Mouse (Mus musculus) intestine, embryonic 15.5 days (tissue): ENCODE measurements at regions not wholly inside any gene's neighbourhood (a gene's known extent, or its start where the extent isn't known, plus 50 kb on each side); places are given as distances from the start of the nearest gene placed in this dataset.

Experiments used
- ATAC-seq: fragments of 200-750 bp; cut with Nextera tagmentation; 2 replicates; pipeline ENCODE4 v1.8.0; 2017; ENCODE audit warnings: moderate TSS enrichment, moderate library complexity
- H3K27ac ChIP-seq: fragments of 300-500 bp; sonication (generic); 2 replicates; pipeline ENCODE4 v1.5.1; 2015; ENCODE audit warnings: mild to moderate bottlenecking, inconsistent platforms
- H3K27me3 ChIP-seq: fragments of 300-500 bp; sonication (generic); replicated peaks from 2 replicates; pipeline ENCODE4 v1.6.1; 2015; ENCODE audit warnings: inconsistent platforms
- H3K36me3 ChIP-seq: fragments of 300-500 bp; sonication (generic); 2 replicates; pipeline ENCODE4 v1.6.1; 2015; ENCODE audit warnings: inconsistent platforms
- H3K4me1 ChIP-seq: fragments of 300-500 bp; sonication (generic); replicated peaks from 2 replicates; pipeline ENCODE4 v1.6.1; 2015; ENCODE audit warnings: inconsistent platforms
- H3K4me2 ChIP-seq: fragments of 300-500 bp; sonication (generic); replicated peaks from 2 replicates; pipeline ENCODE4 v1.6.1; 2015; ENCODE audit warnings: mild to moderate bottlenecking, inconsistent platforms
- H3K4me3 ChIP-seq: fragments of 300-500 bp; sonication (generic); replicated peaks from 2 replicates; pipeline ENCODE4 v1.5.1; 2015; ENCODE audit warnings: inconsistent platforms
- H3K9ac ChIP-seq: fragments of 300-500 bp; sonication (generic); 2 replicates; pipeline ENCODE4 v1.6.1; 2015; ENCODE audit warnings: inconsistent platforms
- H3K9me3 ChIP-seq: fragments of 300-500 bp; sonication (generic); 2 replicates; pipeline ENCODE4 v1.6.1; 2016; ENCODE audit warnings: inconsistent platforms
- WGBS: fragments of 180-500 bp; shearing (Covaris S2); methylation state at CpG from one replicate; pipeline ENCODE4 v1.1.7; 2015; 5-methylcytosine and 5-hydroxymethylcytosine counted together

GRCm38 (mm10) chr5:102306309-102306708 is 174.9 kb upstream of the Arhgap24 start:
- H3K4me1 ChIP-seq, result no peaks in the 10 kb centered on the region
- H3K36me3 ChIP-seq, result no peaks in the 10 kb centered on the region
- no peak overlapping the region for H3K4me2 ChIP-seq
- no peak overlapping the region for H3K9ac ChIP-seq
- H3K9me3 ChIP-seq, result no peaks in the 10 kb centered on the region
- no peak overlapping the region for H3K4me3 ChIP-seq
- no peaks in the 10 kb centered on the region for H3K27me3 ChIP-seq
- ATAC-seq, result no peak
- H3K27ac ChIP-seq, result no peak overlapping the region

GRCm38 (mm10) chr5:102306718-102307117 is 174.5 kb upstream of the Arhgap24 start:
- no peaks in the 10 kb centered on the region for H3K9me3 ChIP-seq
- WGBS, result 83% methylated on average over 3 of the region's 3 CpGs
- no peak for ATAC-seq

GRCm38 (mm10) chr5:102311570-102311969 is 169.6 kb upstream of the Arhgap24 start:
- Histone ChIP-seq H3K36me3 (no peaks in the 10 kb centered on the region), H3K27me3 (no peaks in the 10 kb centered on the region), H3K4me3 (no peak overlapping the region), H3K9ac (no peak overlapping the region), H3K4me1 (no peaks in the 10 kb centered on the region), H3K27ac (no peak overlapping the region), H3K9me3 (no peaks in the 10 kb centered on the region), H3K4me2 (no peak overlapping the region)
- peak; percentile 75 for ATAC-seq

More at GRCm38 (mm10) chr5:102306718-102307117, 174.5 kb upstream of the Arhgap24 start:
- no peak overlapping the region for H3K4me2 ChIP-seq
- no peak overlapping the region for H3K9ac ChIP-seq
- no peaks in the 10 kb centered on the region for H3K27me3 ChIP-seq
- H3K4me1 ChIP-seq, result no peaks in the 10 kb centered on the region
- H3K36me3 ChIP-seq, result no peaks in the 10 kb centered on the region
- H3K27ac ChIP-seq, result no peak overlapping the region
- H3K4me3 ChIP-seq, result no peak overlapping the region

GRCm38 (mm10) chr5:102328197-102328784 is 152.9 kb upstream of the Arhgap24 start:
- no peaks in the 10 kb centered on the region for H3K9me3 ChIP-seq
- no peak overlapping the region for H3K27ac ChIP-seq
- 46% methylated on average over 2 of the region's 2 CpGs for WGBS
- no peak overlapping the region for H3K9ac ChIP-seq
- H3K36me3 ChIP-seq, result no peaks in the 10 kb centered on the region
- H3K4me3 ChIP-seq, result no peak overlapping the region
- H3K4me2 ChIP-seq, result no peak overlapping the region
- no peaks in the 10 kb centered on the region for H3K4me1 ChIP-seq
- no peak for ATAC-seq
- no peaks in the 10 kb centered on the region for H3K27me3 ChIP-seq

GRCm38 (mm10) chr5:102333894-102334293 is 147.3 kb upstream of the Arhgap24 start:
- no peaks in the 10 kb centered on the region for H3K27me3 ChIP-seq
- no peaks in the 10 kb centered on the region for H3K9me3 ChIP-seq
- 86% methylated on average over 5 of the region's 5 CpGs for WGBS
- H3K4me3 ChIP-seq, result no peak overlapping the region
- no peak overlapping the region for H3K4me2 ChIP-seq
- ATAC-seq, result no peak
- no peaks in the 10 kb centered on the region for H3K36me3 ChIP-seq
- H3K4me1 ChIP-seq, result no peaks in the 10 kb centered on the region
- H3K9ac ChIP-seq, result no peak overlapping the region
- no peak overlapping the region for H3K27ac ChIP-seq

GRCm38 (mm10) chr5:102334442-102335197 is 146.6 kb upstream of the Arhgap24 start:
- no peak overlapping the region for H3K4me2 ChIP-seq
- no peak for ATAC-seq
- H3K9ac ChIP-seq, result no peak overlapping the region
- WGBS, result 75% methylated on average over 13 of the region's 13 CpGs
- H3K27me3 ChIP-seq, result no peaks in the 10 kb centered on the region
- no peak overlapping the region for H3K4me3 ChIP-seq
- H3K36me3 ChIP-seq, result no peaks in the 10 kb centered on the region
- H3K27ac ChIP-seq, result no peak overlapping the region
- no peaks in the 10 kb centered on the region for H3K9me3 ChIP-seq
- no peaks in the 10 kb centered on the region for H3K4me1 ChIP-seq

GRCm38 (mm10) chr5:102366481-102366880 is 114.7 kb upstream of the Arhgap24 start:
- no peaks in the 10 kb centered on the region for H3K27me3 ChIP-seq
- H3K4me3 ChIP-seq, result no peak overlapping the region
- no peaks in the 10 kb centered on the region for H3K4me1 ChIP-seq
- 65% methylated on average over 3 of the region's 3 CpGs for WGBS
- H3K27ac ChIP-seq, result no peak overlapping the region
- ATAC-seq, result no peak
- no peaks in the 10 kb centered on the region for H3K9me3 ChIP-seq
- H3K9ac ChIP-seq, result no peak overlapping the region
- H3K4me2 ChIP-seq, result no peak overlapping the region
- no peaks in the 10 kb centered on the region for H3K36me3 ChIP-seq

GRCm38 (mm10) chr5:102373309-102373971 is 107.8 kb upstream of the Arhgap24 start:
- ATAC-seq, result peak; percentile 72; the same call in 1 of the 2 replicates

GRCm38 (mm10) chr5:102373972-102374755 is 107.0 kb upstream of the Arhgap24 start:
- no peak overlapping the region for H3K4me2 ChIP-seq
- no peaks in the 10 kb centered on the region for H3K4me1 ChIP-seq
- H3K27me3 ChIP-seq, result no peaks in the 10 kb centered on the region
- H3K27ac ChIP-seq, result no peak overlapping the region
- H3K4me3 ChIP-seq, result no peak overlapping the region
- H3K36me3 ChIP-seq, result no peaks in the 10 kb centered on the region
- no peak for ATAC-seq
- H3K9me3 ChIP-seq, result no peaks in the 10 kb centered on the region
- H3K9ac ChIP-seq, result no peak overlapping the region
- 67% methylated on average over 11 of the region's 11 CpGs for WGBS

More at GRCm38 (mm10) chr5:102373309-102373971, 107.8 kb upstream of the Arhgap24 start:
- no peaks in the 10 kb centered on the region for H3K36me3 ChIP-seq
- no peaks in the 10 kb centered on the region for H3K27me3 ChIP-seq
- H3K4me2 ChIP-seq, result no peak overlapping the region
- H3K4me1 ChIP-seq, result no peaks in the 10 kb centered on the region
- H3K9ac ChIP-seq, result no peak overlapping the region
- H3K27ac ChIP-seq, result no peak overlapping the region
- H3K9me3 ChIP-seq, result no peaks in the 10 kb centered on the region
- 68% methylated on average over 6 of the region's 6 CpGs for WGBS
- H3K4me3 ChIP-seq, result no peak overlapping the region

GRCm38 (mm10) chr5:102375339-102375738 is 105.9 kb upstream of the Arhgap24 start:
- Histone ChIP-seq H3K36me3 (no peaks in the 10 kb centered on the region), H3K27ac (no peak overlapping the region), H3K4me2 (no peak overlapping the region), H3K4me3 (no peak overlapping the region), H3K4me1 (no peaks in the 10 kb centered on the region), H3K27me3 (no peaks in the 10 kb centered on the region), H3K9me3 (no peaks in the 10 kb centered on the region), H3K9ac (no peak overlapping the region)
- 86% methylated on average over 2 of the region's 2 CpGs for WGBS
- ATAC-seq, result no peak

GRCm38 (mm10) chr5:102393941-102394340 is 87.2 kb upstream of the Arhgap24 start:
- ATAC-seq, result no peak
- Histone ChIP-seq H3K9me3 (no peaks in the 10 kb centered on the region), H3K27me3 (no peaks in the 10 kb centered on the region), H3K27ac (no peak overlapping the region), H3K4me2 (no peak overlapping the region), H3K4me3 (no peak overlapping the region), H3K9ac (no peak overlapping the region), H3K36me3 (no peaks in the 10 kb centered on the region), H3K4me1 (0 out of 2 replicates have a peak, but pooled peaks cover 2% of the 10 kb centered on the region)
- WGBS, result 80% methylated on average over 3 of the region's 3 CpGs

GRCm38 (mm10) chr5:102395608-102396146 is 85.5 kb upstream of the Arhgap24 start:
- no peak overlapping the region for H3K4me2 ChIP-seq
- no peak for ATAC-seq
- H3K27ac ChIP-seq, result no peak overlapping the region; the same call in 1 of the 2 replicates
- no peaks in the 10 kb centered on the region for H3K9me3 ChIP-seq
- WGBS, result 40% methylated on average over 11 of the region's 11 CpGs
- no peaks in the 10 kb centered on the region for H3K27me3 ChIP-seq
- no peaks in the 10 kb centered on the region for H3K36me3 ChIP-seq
- no peak overlapping the region for H3K4me3 ChIP-seq
- 0 out of 2 replicates have a peak, but pooled peaks cover 2% of the 10 kb centered on the region for H3K4me1 ChIP-seq
- no peak overlapping the region for H3K9ac ChIP-seq
